Mouse (Mus musculus): Measurements from ENCODE around the gene Tns4. TPM values are rescaled to one million over a fixed set of nuclear protein-coding genes. Genes with fewer than 3 reads are reported as not detected.

Tns4 gene
- total RNA-seq, 1 experiment from 2014 or later = not detected

- ATAC-seq (replicated peaks in 1 of 2; ENCODE audit: insufficient read depth in 1 of 2, low FRiP score in 2 of 2, low TSS enrichment in 1 of 2, low read depth in 1 of 2, poor library complexity in 2 of 2, severe bottlenecking in 2 of 2) = no peak
These were observed 47.0 kb downstream of the Tns4 start for GRCm38 (mm10) chr11:99041841-99042780.

GRCm38 (mm10) chr11:99041051-99041729, 47.9 kb downstream of the Tns4 start, which contains the start of gene Igfbp4:
Igfbp4 (plus strand) TSS chr11:99041244.
- no peak for ATAC-seq (replicated peaks in 1 of 2; ENCODE audit: insufficient read depth in 1 of 2, low FRiP score in 2 of 2, low TSS enrichment in 1 of 2, low read depth in 1 of 2, poor library complexity in 2 of 2, severe bottlenecking in 2 of 2)

- no peak for ATAC-seq (replicated peaks in 1 of 2; ENCODE audit: insufficient read depth in 1 of 2, low FRiP score in 2 of 2, low TSS enrichment in 1 of 2, low read depth in 1 of 2, poor library complexity in 2 of 2, severe bottlenecking in 2 of 2)
These were observed 48.6 kb downstream of the Tns4 start for GRCm38 (mm10) chr11:99040346-99040974.

GRCm38 (mm10) chr11:99039782-99040181, 49.3 kb downstream of the Tns4 start:
- peak; percentile 60 to 72; a peak in 3 of 4 replicates for ATAC-seq (replicated peaks in 1 of 2; ENCODE audit: insufficient read depth in 1 of 2, low FRiP score in 2 of 2, low TSS enrichment in 1 of 2, low read depth in 1 of 2, poor library complexity in 2 of 2, severe bottlenecking in 2 of 2)

GRCm38 (mm10) chr11:99036254-99036653, 52.9 kb downstream of the Tns4 start:
- ATAC-seq (replicated peaks in 1 of 2; ENCODE audit: insufficient read depth in 1 of 2, low FRiP score in 2 of 2, low TSS enrichment in 1 of 2, low read depth in 1 of 2, poor library complexity in 2 of 2, severe bottlenecking in 2 of 2) = no peak

GRCm38 (mm10) chr11:99035350-99035749, 53.8 kb downstream of the Tns4 start:
- ATAC-seq (replicated peaks in 1 of 2; ENCODE audit: insufficient read depth in 1 of 2, low FRiP score in 2 of 2, low TSS enrichment in 1 of 2, low read depth in 1 of 2, poor library complexity in 2 of 2, severe bottlenecking in 2 of 2) = peak; percentile 18 to 54; a peak in 1 of 4 replicates

- no peak for ATAC-seq (replicated peaks in 1 of 2; ENCODE audit: insufficient read depth in 1 of 2, low FRiP score in 2 of 2, low TSS enrichment in 1 of 2, low read depth in 1 of 2, poor library complexity in 2 of 2, severe bottlenecking in 2 of 2)
These were observed 62.1 kb downstream of the Tns4 start for GRCm38 (mm10) chr11:99026899-99027440.

- no peak for ATAC-seq (replicated peaks in 1 of 2; ENCODE audit: insufficient read depth in 1 of 2, low FRiP score in 2 of 2, low TSS enrichment in 1 of 2, low read depth in 1 of 2, poor library complexity in 2 of 2, severe bottlenecking in 2 of 2)
These were observed 63.2 kb downstream of the Tns4 start for GRCm38 (mm10) chr11:99025878-99026277.

- ATAC-seq (replicated peaks in 1 of 2; ENCODE audit: insufficient read depth in 1 of 2, low FRiP score in 2 of 2, low TSS enrichment in 1 of 2, low read depth in 1 of 2, poor library complexity in 2 of 2, severe bottlenecking in 2 of 2) = peak; percentile 3 to 4; a peak in 1 of 4 replicates
These were observed 64.5 kb downstream of the Tns4 start for GRCm38 (mm10) chr11:99024468-99025134.

GRCm38 (mm10) chr11:99023500-99024467, 65.3 kb downstream of the Tns4 start, which contains the start of gene Top2a:
Top2a (minus strand) TSS chr11:99024189.
- ATAC-seq (replicated peaks in 1 of 2; ENCODE audit: insufficient read depth in 1 of 2, low FRiP score in 2 of 2, low TSS enrichment in 1 of 2, low read depth in 1 of 2, poor library complexity in 2 of 2, severe bottlenecking in 2 of 2) = peak; percentile 98 to 99

- ATAC-seq (replicated peaks in 1 of 2; ENCODE audit: insufficient read depth in 1 of 2, low FRiP score in 2 of 2, low TSS enrichment in 1 of 2, low read depth in 1 of 2, poor library complexity in 2 of 2, severe bottlenecking in 2 of 2) = no peak
These were observed 66.0 kb downstream of the Tns4 start for GRCm38 (mm10) chr11:99023094-99023493.

GRCm38 (mm10) chr11:99022384-99022933, 66.6 kb downstream of the Tns4 start:
- no peak for ATAC-seq (replicated peaks in 1 of 2; ENCODE audit: insufficient read depth in 1 of 2, low FRiP score in 2 of 2, low TSS enrichment in 1 of 2, low read depth in 1 of 2, poor library complexity in 2 of 2, severe bottlenecking in 2 of 2)

- ATAC-seq (replicated peaks in 1 of 2; ENCODE audit: insufficient read depth in 1 of 2, low FRiP score in 2 of 2, low TSS enrichment in 1 of 2, low read depth in 1 of 2, poor library complexity in 2 of 2, severe bottlenecking in 2 of 2) = no peak
These were observed 69.3 kb downstream of the Tns4 start for GRCm38 (mm10) chr11:99019844-99020243.
